8 mouse cellular contexts compared by ENCODE assay signal in genomic region chr19:44907851-44908690, GRCm38 (mm10). TPM values are rescaled to one million over a fixed set of nuclear protein-coding genes. Genes with fewer than 3 reads are reported as not detected.
DNase-seq lines count a peak whose midpoint lies in the region; ATAC-seq and TF ChIP-seq lines count a peak whose summit lies in the region.

No protein-coding gene starts in this region.

- no peak overlapping the region for H3K4me3 ChIP-seq in kidney, postnatal 0 days (replicated peaks; ENCODE audit: low read depth, low read length)

- TF ChIP-seq CTCF in kidney, postnatal 0 days (IDR thresholded peaks at IDR 0.05; ENCODE audit: low read depth), result peak; percentile 22; the same call in 1 of the 2 replicates

- H3K4me2 ChIP-seq in kidney, postnatal 0 days (ENCODE audit: low read length), result no peak overlapping the region

- H3K4me1 ChIP-seq in kidney, postnatal 0 days (replicated peaks; ENCODE audit: insufficient read depth, low read length), result peaks cover 10% of the 10 kb centered on the region; the same call in 1 of the 2 replicates

- H3K9me3 ChIP-seq in kidney, postnatal 0 days (replicated peaks; ENCODE audit: low read length), result no peaks in the 10 kb centered on the region

- WGBS in kidney, postnatal 0 days, result 38% methylated on average over 15 of the region's 15 CpGs

- peak; percentile 47 for ATAC-seq in kidney, postnatal 0 days (replicated peaks; ENCODE audit: low FRiP score, low read depth)
- ATAC-seq in erythroid progenitor cell, adult 5-6 weeks (replicated peaks; ENCODE audit: low FRiP score, poor library complexity, severe bottlenecking), result no peak

- no peak overlapping the region for H3K9ac ChIP-seq in kidney, postnatal 0 days (ENCODE audit: low read depth, low read length)

- DNase-seq in kidney, postnatal 0 days (ENCODE audit: low spot score), result peak; percentile 89
- DNase-seq in kidney, adult 8-10 months, result no peak
- DNase-seq in brain, adult 2 months (ENCODE audit: low read depth, low spot score), result peak; percentile 69
- peak; percentile 39 to 56 for DNase-seq in gastrocnemius, postnatal 4 days (ENCODE audit: low spot score in 2 of 2)
- peak; percentile 13 to 43 for DNase-seq in kidney, postnatal 25 days
- peak; percentile 31 for DNase-seq in right cerebral cortex, postnatal 14 days
- DNase-seq in adrenal gland, postnatal 4 days (ENCODE audit: low spot score in 2 of 2), result no peak

- no peaks in the 10 kb centered on the region for H3K27me3 ChIP-seq in kidney, postnatal 0 days (ENCODE audit: insufficient read depth, low read length)

- peak overlapping the region; percentile 48 for H3K27ac ChIP-seq in kidney, postnatal 0 days

- H3K36me3 ChIP-seq in kidney, postnatal 0 days (ENCODE audit: insufficient read depth, low read length), result no peaks in the 10 kb centered on the region

RNA-seq across cellular contexts. Expression of gene Slf2, which starts 22.9 kb away (rescaled TPM):
- 19.4 and 21.7 TPM in 2 replicates for polyA plus RNA-seq in kidney, postnatal 0 days (2015; fragmentation: Nextera tagmentation; extraction: Ambion mirVana)
- total RNA-seq in gastrocnemius, postnatal 4 days (2021), result 10 to 100 TPM; 46.8 to 52.4 TPM
- 17.7 and 27.2 TPM in 2 replicates for total RNA-seq in erythroid progenitor cell, adult 5-6 weeks (2015; ENCODE audit: low replicate concordance)
- 26.5 and 29.4 TPM in 2 replicates for total RNA-seq in erythroid progenitor cell, adult 5-6 weeks (2017; ENCODE audit: low replicate concordance)
- 10 to 100 TPM; 38.4 to 39.8 TPM for total RNA-seq in adrenal gland, postnatal 4 days (2021)

Comparison
In these comparisons a context has a peak if more than half of its experiments do, and no peak if none do; other contexts are left out.
1. DNase-seq: peak in kidney, postnatal 0 days (single experiment), brain, adult 2 months (single experiment), gastrocnemius, postnatal 4 days (2 of 2), kidney, postnatal 25 days (2 of 2) and right cerebral cortex, postnatal 14 days (single experiment); none in kidney, adult 8-10 months (0 of 2) and adrenal gland, postnatal 4 days (0 of 2).